Mouse (Mus musculus) ES-E14 (cell line): Measurements from ENCODE around the gene Gm5089. TPM values are rescaled to one million over a fixed set of nuclear protein-coding genes. Genes with fewer than 3 reads are reported as not detected.

Source experiments
- DNase-seq: peaks from one replicate; pipeline ENCODE4 v3.0.0-alpha.2; 2013; ENCODE audit warnings: low read depth, low spot score
- H3K27ac ChIP-seq: 2 replicates; pipeline ENCODE4 v1.5.1; 2012; ENCODE audit warnings: low read depth, mild to moderate bottlenecking, low read length, moderate library complexity, mixed read lengths; ENCODE audit not compliant: poor library complexity, insufficient read depth, severe bottlenecking
- H3K36me3 ChIP-seq: 2 replicates; pipeline ENCODE4 v1.6.1; 2012; ENCODE audit warnings: mild to moderate bottlenecking, low read length, moderate library complexity, mixed read lengths; ENCODE audit not compliant: control insufficient read depth, poor library complexity, insufficient read depth, severe bottlenecking
- H3K4me1 ChIP-seq, 2 experiments: fragments of 150-350 bp in 1 of 2; sonication (generic) in 1 of 2; 2 replicates each; pipeline ENCODE4 v1.6.1; 2012; ENCODE audit warnings: low read length in 2 of 2, mild to moderate bottlenecking in 1 of 2, mixed read lengths in 1 of 2; ENCODE audit not compliant: control insufficient read depth in 2 of 2, insufficient read depth in 2 of 2, poor library complexity in 1 of 2
- H3K4me3 ChIP-seq, 2 experiments: fragments of 150-350 bp in 1 of 2; sonication (generic) in 1 of 2; 2 replicates each; pipeline ENCODE4 v1.5.1; 2012; ENCODE audit warnings: low read length in 2 of 2, low read depth in 1 of 2, mild to moderate bottlenecking in 1 of 2, mixed read lengths in 1 of 2; ENCODE audit not compliant: insufficient read depth in 1 of 2, poor library complexity in 1 of 2, severe bottlenecking in 1 of 2
- H3K9ac ChIP-seq: 2 replicates; pipeline ENCODE4 v1.6.1; 2012; ENCODE audit warnings: low read depth, mild to moderate bottlenecking, low read length, mixed read lengths; ENCODE audit not compliant: poor library complexity, insufficient read depth, severe bottlenecking
- H3K9me3 ChIP-seq: fragments of 150-350 bp; sonication (generic); 2 replicates; pipeline ENCODE4 v1.6.1; 2012; ENCODE audit warnings: low read depth, mild to moderate bottlenecking, low read length; ENCODE audit not compliant: control insufficient read depth, insufficient read depth
- CHD2 ChIP-seq: IDR thresholded peaks from 2 replicates; pipeline ENCODE4 v1.6.1; 2014; ENCODE audit warnings: mild to moderate bottlenecking, low read depth, low read length, inconsistent platforms
- HCFC1 ChIP-seq: IDR thresholded peaks from 2 replicates; pipeline ENCODE4 v1.6.1; 2012; ENCODE audit warnings: low read length, inconsistent platforms, borderline replicate concordance; ENCODE audit not compliant: insufficient read depth
- MAFK ChIP-seq: IDR thresholded peaks from 2 replicates; pipeline ENCODE4 v1.6.1; 2014; ENCODE audit warnings: mild to moderate bottlenecking, low read depth, low read length, inconsistent platforms; ENCODE audit not compliant: insufficient read depth
- ZC3H11A ChIP-seq: IDR thresholded peaks from 2 replicates; pipeline ENCODE4 v1.6.1; 2012; ENCODE audit warnings: low read depth, mild to moderate bottlenecking, inconsistent platforms, low read length, borderline replicate concordance
- ZNF384 ChIP-seq: IDR thresholded peaks from 2 replicates; pipeline ENCODE4 v1.6.1; 2012; ENCODE audit warnings: low read depth, low read length, inconsistent platforms
- in situ Hi-C, 2 experiments: fragments of 600-800 bp; cut with MboI; formaldehyde crosslinking; loops; one replicate each; pipeline ENCODE4 v1.15.1; 2025; ENCODE audit warnings: low sequenced_read_pairs in 2 of 2, inconsistent platforms in 1 of 2; ENCODE audit not compliant: unreplicated experiment in 2 of 2
- total RNA-seq: library from RNA; depleted of rRNA; stranded (reverse); fragments of 300-350 nt; gene quantifications from 2 replicates; pipeline ENCODE4 v1.2.3, GENCODE M21; 2012; rRNA removed

Gm5089 gene
- total RNA-seq, 1 experiment = 0.31 TPM

- no peak overlapping the region for H3K27ac ChIP-seq
- H3K4me3 ChIP-seq = no peak overlapping the region
- no peak overlapping the region for H3K9ac ChIP-seq
- TF ChIP-seq CHD2 = no peak
- no peak for TF ChIP-seq ZNF384
- TF ChIP-seq HCFC1 = no peak
- TF ChIP-seq ZC3H11A = no peak
- no peak for TF ChIP-seq MAFK
- in situ Hi-C loops = no loop called here
- H3K36me3 ChIP-seq = no peaks in the 10 kb centered on the region
- peaks cover 0 to 2% of the 10 kb centered on the region in 2 experiments; a peak in 2 of 4 replicates for H3K4me1 ChIP-seq
- no peak for DNase-seq
- no peaks in the 10 kb centered on the region for H3K9me3 ChIP-seq
Observed at GRCm38 (mm10) chr14:122385758-122386157, 65.2 kb downstream of the Gm5089 start.

GRCm38 (mm10) chr14:122385238-122385534 is 65.7 kb downstream of the Gm5089 start:
- no peak for DNase-seq
- Histone ChIP-seq H3K4me3 (no peak overlapping the region), H3K27ac (no peak overlapping the region), H3K36me3 (no peaks in the 10 kb centered on the region), H3K4me1 (peaks cover 0 to 2% of the 10 kb centered on the region in 2 experiments; a peak in 2 of 4 replicates), H3K9me3 (no peaks in the 10 kb centered on the region), H3K9ac (no peak overlapping the region)
- TF ChIP-seq HCFC1 (no peak), CHD2 (no peak)
- in situ Hi-C loops = no loop called here

Other genes with a start within 250 kb of the Gm5089 start
- gene Zic5, start 14.6 kb upstream of the Gm5089 start, total RNA-seq = 15.2 and 29.7 TPM in 2 replicates
- 17.3 and 22.1 TPM in 2 replicates for gene Zic2, start 24.3 kb upstream of the Gm5089 start, total RNA-seq
- gene Gm10837, start 39.5 kb upstream of the Gm5089 start, total RNA-seq = not detected in 2 replicates
- gene Pcca, start 83.2 kb upstream of the Gm5089 start, total RNA-seq = 12.3 and 26.7 TPM in 2 replicates